Mouse (Mus musculus) heart, adult 2 months (tissue): Measurements from ENCODE around the gene Tenm4.

Experiments used
- CTCF ChIP-seq: fragments of 200-600 bp; IDR thresholded peaks from 2 replicates; pipeline ENCODE4 v1.8.1; 2022; ENCODE audit warnings: antibody characterized with exemption, mild to moderate bottlenecking, moderate library complexity
- POLR2A ChIP-seq: fragments of 200-500 bp; IDR thresholded peaks from 2 replicates; pipeline ENCODE4 v1.6.1; 2011; ENCODE audit warnings: mild to moderate bottlenecking, low read depth, low read length, control low read depth; ENCODE audit not compliant: insufficient read depth

GRCm38 (mm10) chr7:96259630-96260029, 88.6 kb downstream of the Tenm4 start:
- TF ChIP-seq POLR2A (no peak), CTCF (no peak)
